Mouse (Mus musculus) c-Kit-negative CD71-positive TER-119-positive erythroid progenitor cells, embryonic 14.5 days (primary cell): ENCODE measurements around the gene Zfp341.
A peak's percentile ranks its signal among the peaks of the same experiment; 100 is the strongest.

ENCODE experiments used
- DNase-seq: peaks from one replicate; pipeline ENCODE4 v3.0.0-alpha.2; 2013; ENCODE audit warnings: low read depth, low spot score

The Zfp341 gene

GRCm38 (mm10) chr2:154633876-154634644 is 21.0 kb downstream of the Zfp341 start:
- DNase-seq: no peak

- DNase-seq: no peak
Observed at GRCm38 (mm10) chr2:154635826-154636225, 22.7 kb downstream of the Zfp341 start.

- no peak for DNase-seq
Observed at GRCm38 (mm10) chr2:154638521-154638920, 25.4 kb downstream of the Zfp341 start.

DNA sequence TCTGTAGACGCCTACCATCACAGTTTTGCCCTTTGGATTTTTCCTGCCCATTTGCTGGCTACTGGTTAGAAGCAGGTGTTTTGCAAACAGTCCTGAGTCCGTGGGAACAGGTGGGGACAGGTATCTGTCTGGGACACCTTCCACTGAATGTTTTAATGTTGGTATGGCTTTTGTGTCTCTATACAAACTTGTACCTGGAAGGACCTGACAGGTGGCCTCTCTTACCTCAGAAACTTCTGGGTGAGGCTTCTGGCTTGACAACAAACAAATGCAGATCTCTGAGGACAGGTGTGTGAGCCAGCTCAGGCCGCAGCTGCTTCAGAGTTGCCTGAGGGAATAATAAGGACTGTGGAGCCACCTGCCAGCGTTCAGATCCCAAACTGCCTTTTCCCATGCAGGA is 26.0 kb downstream of the Zfp341 start:
- no peak for DNase-seq

DNA sequence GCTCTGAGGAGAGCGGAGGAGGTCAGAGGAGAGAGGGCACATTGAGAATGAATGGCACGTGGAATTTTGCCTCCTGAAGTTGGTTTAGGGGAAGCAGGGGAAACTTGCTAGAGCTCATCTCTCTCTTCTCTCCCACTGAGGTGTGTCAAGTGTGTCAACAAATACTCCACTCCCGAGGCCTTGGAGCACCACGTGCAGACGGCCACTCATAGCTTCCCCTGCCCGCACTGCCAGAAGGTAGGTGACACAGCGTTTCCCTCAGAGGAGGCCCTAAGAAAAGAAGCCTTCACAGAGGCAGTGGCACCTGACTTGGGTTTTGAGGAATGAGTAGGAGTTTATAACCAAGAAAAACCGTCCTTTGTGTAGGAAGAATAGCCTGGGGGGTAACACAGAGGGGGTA is 28.1 kb downstream of the Zfp341 start:
- DNase-seq: no peak

DNA sequence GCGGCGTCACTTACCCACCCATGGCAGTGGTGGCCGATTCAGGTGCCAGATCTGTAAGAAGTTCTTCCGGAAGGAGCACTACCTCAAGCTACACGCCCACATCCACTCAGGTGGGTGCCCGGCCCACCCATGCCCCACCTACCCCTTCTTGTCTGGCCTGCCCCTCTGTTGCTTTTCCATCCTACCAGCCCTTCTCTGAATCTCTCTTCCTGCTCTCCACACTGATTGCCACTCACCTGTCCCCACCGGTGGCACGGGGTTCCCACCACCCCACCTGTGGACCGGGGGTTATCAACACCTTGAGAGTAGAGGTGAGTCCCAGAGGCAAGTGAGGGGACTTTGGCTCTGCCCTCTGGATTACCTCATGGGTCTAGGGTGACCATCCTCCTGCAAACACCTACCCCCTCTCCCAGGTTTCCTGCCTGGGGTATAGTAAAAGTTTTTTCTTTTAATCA is 28.9 kb downstream of the Zfp341 start:
- DNase-seq: no peak

DNA sequence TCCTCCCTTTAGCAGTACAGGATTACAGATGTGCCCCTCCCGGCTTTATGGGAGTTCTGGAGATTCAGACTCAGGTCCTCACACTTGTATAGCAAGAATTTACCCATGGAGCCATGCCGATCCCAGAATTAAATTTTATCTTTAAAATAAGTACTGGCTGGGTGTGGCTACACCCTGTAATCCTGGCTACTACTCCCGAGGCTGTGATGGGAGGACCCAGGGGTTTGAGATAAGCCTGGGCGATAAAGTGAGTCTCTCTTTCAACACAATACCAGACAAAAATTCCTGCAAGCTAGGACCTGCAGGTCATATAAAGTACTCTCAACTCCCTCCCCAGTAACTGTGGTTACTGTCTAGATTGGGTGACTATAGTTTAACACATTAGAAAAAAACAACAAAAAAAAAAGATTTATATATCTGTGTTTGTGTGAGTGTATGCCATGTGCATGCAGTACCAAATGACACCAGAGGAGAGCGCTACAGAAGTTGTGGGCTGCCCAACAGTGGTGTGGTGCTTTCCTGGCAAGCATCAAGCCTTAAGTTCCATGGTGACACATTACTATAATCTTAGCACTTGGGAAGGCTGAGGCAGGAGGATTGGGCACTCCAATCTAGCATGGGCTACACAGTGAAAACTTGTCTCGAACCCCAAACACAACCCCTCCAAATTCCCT is 29.8 kb downstream of the Zfp341 start:
- DNase-seq: no peak

GRCm38 (mm10) chr2:154646634-154647033 is 33.5 kb downstream of the Zfp341 start:
- DNase-seq: no peak

DNA sequence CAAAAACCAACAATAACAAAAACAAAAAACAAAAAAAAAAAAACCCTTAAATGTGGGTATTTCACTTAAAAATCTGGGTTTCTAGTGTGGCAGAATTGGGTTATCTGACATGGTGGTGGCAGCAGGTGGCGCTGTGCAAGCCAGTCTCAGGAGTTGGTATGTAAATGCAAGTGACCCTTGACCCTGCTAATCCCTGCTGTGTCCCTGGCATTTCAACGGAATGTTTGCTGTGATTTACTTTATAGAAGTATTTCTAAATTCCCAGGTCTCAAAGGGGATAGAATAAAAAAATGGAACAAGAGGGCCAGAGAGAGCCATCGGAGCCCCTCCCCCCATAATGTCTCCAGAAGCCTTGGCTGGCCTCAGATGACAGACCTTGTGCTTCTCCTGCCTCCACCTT is 35.0 kb downstream of the Zfp341 start:
- DNase-seq: no peak

GRCm38 (mm10) chr2:154650404-154650803 is 37.3 kb downstream of the Zfp341 start:
- no peak for DNase-seq

DNA sequence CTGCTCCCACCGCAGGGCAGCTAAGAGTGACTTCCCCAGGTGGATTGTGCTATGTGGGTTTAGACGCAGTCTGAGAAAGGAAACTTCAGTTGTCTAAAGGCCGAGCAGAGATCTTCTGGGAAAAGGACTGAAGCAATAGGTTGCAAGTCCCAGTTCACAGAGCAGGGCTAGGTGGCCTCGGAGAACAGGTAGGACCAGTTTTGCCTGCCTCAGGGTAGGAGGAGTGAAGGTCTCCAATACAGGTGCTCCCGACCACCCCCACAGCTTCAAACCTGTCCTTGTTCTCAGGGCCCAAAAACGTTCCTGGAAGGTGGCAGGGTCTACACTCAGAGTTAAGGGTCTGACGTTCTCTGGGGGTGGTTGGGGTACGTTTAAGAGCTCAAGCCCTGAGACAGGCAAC is 38.3 kb downstream of the Zfp341 start, which contains the start of gene Chmp4b:
Gene Chmp4b, plus strand, starts transcription at position 343 of the 400 bp plus-strand sequence.
- DNase-seq: no peak

GRCm38 (mm10) chr2:154654976-154655375 is 41.9 kb downstream of the Zfp341 start:
- no peak for DNase-seq

DNA sequence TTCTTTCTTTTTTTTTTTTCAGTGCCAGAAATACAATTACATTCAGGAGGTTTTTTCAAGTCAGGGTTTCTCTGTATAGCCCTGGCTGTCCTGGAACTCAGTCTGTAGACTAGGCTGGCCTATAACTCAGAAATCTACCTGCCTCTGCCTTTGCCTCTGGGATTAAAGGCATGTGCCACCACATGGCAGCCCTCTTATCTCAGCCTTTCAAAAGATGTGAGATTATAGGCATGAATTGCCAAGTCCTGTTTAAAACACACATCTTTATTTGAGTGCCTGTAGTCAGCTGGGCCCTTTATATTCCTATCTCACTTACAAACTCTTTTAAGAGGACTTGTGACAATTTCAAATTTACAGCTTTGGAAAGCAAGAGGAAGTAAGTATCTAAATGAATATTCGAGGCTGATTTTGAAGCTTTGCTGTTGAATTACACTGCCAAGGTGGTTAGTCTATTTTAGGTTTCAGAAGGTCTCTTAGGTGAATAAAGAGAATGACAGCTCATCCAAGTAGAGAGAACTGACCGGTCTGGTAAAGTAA is 42.8 kb downstream of the Zfp341 start:
- no peak for DNase-seq

DNA sequence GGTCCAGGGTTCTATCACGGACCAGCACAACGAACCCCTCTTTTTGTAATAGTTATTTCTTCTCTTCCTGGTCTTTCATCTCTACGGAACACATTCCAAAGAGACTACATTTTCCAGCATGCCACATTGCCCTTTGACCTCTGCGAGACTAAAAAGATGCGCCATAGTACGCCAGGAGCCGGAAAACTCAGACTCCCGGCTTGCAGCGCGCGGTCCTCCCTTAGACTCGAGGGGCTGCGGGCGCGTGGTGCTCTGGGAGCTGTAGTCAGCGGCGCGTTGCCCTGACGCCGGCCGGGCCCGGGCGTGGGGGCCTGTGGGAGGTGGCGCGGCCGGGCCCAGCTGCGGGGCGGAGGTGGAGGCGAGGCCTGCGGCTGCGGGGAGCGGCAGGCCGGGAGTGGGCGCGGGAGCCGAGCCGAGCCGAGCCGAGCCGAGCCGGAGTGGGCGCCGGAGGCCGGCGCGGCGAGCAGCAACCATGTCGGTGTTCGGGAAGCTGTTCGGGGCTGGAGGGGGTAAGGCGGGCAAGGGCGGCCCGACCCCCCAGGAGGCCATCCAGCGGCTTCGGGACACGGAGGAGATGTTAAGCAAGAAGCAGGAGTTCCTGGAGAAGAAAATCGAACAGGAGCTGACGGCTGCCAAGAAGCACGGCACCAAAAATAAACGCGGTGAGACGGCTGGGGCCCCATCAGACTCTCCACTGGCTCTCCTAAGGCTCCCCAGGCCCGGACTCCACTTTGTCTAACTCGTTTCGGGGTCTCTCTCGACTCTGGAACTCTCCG is 43.8 kb downstream of the Zfp341 start:
- DNase-seq: peak; percentile 94

DNA sequence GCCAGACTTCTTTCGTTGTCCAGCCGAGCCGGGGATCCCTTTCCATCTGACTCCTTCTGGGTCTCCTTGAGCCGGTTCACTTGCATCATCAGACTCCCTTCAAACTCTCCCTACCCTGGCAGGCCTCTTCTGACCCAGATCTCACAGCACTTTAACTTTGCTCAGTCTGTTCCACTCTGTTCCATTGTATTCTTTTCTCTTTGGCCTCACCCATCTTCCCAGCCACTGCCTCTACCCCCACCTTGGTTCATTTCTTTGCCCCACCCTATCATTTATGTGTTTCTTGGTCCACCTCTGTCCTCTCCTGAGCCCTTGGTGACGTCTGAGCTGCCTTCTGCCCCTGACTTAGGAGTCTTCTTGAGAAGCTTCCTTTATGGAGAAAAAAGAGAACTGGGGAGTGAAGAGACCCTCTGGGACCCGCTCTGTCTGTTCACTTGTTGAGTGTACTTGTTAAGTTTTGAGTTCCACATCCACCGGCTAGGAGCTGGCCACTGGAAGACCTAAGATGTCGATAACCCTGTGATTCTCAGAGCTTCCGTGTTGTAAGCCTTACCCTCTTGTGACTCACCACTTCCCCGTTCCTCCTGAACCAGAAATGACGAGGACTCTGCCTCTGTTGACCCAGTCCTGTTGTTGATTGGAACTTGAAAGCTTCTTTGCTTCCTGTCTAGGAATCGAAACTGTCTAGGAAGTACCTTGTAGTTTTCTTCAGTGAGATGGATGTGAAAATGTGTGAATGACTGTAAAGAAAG is 44.6 kb downstream of the Zfp341 start:
- DNase-seq: no peak

DNA sequence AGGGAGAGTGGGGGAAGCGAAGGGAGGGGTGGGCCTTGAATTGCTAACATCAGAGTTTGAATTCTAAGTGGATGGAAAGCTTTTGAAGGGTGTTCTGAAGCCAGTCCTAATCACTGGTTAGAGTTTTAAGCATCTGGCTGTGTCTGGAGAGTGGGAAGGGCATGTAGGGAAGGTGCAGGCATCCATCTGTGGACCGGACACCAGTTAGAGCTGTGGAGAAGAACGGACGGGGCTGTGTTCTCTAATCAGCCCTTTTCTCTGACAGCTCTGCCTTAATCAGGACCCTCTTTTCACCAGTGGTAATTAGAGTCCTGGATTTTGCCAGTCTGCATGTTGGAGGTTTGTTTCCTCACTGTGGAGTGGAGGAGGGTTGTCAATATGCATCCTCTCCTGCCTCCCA is 46.0 kb downstream of the Zfp341 start:
- DNase-seq: no peak

DNA sequence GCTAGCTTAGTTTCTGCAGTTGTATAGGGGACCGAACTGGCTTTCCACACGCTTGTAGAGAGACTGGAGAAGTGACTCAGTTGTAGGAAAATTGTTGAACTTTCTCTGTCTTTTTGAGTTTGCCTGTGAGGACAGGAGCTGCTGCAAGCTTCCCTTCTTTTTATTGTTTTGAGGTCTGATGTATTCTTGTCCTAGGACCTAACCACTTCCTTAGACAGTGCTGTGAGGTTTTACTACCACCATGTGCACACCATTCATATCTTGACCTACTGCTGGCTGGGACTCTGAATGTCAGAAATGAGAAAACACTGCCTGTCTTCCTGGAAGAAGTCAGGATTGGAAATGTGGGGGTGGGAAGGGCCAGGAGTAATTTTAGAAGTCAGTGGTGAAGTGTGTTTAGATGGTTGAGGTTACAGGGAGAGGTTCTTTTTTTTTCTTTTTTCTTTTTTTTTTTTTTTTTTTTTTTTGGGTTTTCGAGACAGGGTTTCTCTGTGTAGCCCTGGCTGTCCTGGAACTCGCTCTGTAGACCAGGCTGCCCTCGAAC is 46.5 kb downstream of the Zfp341 start:
- no peak for DNase-seq

GRCm38 (mm10) chr2:154668680-154669079 is 55.6 kb downstream of the Zfp341 start:
- DNase-seq: no peak

DNA sequence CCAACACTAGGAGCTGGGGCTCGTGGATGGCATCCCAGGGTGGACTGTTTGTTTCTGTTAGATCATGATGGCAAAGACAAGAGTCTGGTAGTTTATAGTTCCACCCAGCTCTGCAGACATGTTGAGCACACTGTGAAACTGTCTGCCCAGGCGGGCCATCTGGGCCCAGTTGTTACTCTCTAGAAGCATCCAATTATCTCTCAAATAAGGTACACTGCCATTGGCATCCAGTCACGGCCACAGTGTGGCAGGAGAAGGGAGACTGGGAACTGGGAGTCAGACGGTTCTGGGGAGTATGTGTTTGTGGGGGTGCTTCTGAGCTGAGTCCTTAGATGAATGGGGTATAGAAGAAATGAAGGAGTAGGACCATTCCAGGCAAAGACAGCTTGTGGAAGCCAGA is 57.0 kb downstream of the Zfp341 start:
- DNase-seq: no peak

DNA sequence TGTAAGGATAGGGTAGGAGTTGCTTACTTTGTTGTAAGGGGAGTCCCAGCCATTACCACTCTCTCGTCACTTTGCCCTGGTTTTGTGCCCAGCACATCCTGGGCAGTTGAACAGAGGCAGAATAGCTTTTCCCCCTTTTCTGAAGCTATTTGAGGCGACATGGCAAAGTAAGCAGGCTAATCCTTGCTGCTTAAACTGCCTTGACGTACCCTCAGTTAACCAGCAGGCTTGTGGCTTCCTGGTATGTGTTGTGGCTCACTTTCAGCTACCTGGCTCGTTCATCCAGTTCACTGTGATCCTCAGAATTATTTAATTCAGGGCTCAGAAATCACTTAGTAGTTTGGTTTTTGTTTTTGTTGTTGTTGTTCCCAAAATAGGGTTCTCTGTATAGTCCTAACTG is 57.6 kb downstream of the Zfp341 start:
- DNase-seq: no peak

DNA sequence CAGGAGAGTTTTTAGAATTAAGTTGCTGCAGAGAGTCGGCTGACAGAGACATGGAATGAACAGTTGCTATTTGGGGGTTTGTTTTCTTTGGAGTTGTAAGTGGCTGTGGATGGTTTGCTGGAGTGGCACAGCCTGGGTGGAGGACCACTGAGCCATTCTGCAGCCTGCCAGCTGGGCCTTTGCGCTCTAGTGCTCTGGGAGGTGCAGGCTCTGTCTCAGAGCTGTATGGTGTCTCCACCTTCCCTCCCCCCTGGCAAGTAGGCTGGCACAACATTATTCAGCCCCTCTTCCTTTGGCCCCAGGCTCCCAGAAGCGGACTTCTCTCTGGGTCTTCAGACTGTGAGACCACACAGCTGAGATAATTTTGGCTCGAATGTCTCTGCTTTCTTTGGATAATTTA is 60.9 kb downstream of the Zfp341 start:
- no peak for DNase-seq
